Mouse (Mus musculus) heart, adult 2 months (tissue): ENCODE measurements around the gene Atrn.

ENCODE experiments used
- CTCF ChIP-seq: fragments of 200-600 bp; IDR thresholded peaks from 2 replicates; pipeline ENCODE4 v1.8.1; 2022; ENCODE audit warnings: antibody characterized with exemption, mild to moderate bottlenecking, moderate library complexity
- EP300 ChIP-seq: fragments of 200-500 bp; IDR thresholded peaks from 2 replicates; pipeline ENCODE4 v1.6.1; 2011; ENCODE audit warnings: low read depth, low read length, control low read depth; ENCODE audit not compliant: insufficient read depth

GRCm38 (mm10) chr2:131067481-131067880, 161.2 kb downstream of the Atrn start:
- TF ChIP-seq EP300, result no peak
- no peak for TF ChIP-seq CTCF
